Mouse (Mus musculus) ES-Bruce4 (cell line): Measurements from ENCODE around the gene Kptn.

Source experiments
- CTCF ChIP-seq: IDR thresholded peaks from one replicate; pipeline ENCODE4 v1.8.1; 2011; ENCODE audit warnings: low read depth, low read length
- POLR2A ChIP-seq: IDR thresholded peaks from one replicate; pipeline ENCODE4 v1.8.1; 2011; ENCODE audit warnings: low read length; ENCODE audit not compliant: insufficient read depth

DNA sequence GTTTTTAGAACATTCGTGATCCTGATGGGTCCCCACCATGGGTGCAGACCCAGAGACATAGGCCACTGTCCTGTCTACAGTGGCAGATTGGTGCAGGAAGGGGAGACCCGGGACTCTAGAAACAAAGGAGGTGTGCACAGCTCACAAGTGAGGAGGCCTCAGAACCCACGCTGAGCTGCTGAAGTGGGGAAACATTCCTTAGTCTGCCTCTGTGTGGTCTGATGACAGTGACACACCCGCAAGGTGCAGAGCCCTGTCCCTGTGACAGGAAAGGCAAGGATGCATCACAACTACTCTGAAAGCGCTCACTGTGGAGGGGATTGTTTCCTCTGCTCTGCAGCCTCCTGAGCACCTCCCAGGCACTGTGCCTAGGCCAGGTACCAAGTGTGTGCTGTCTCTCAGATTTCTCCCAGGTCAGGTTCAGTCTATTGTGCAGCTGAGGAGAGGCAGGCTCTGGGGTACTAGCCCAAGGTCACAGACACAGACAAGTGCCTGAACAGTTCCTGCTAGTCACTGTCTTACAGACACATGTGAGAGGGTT is 16.9 kb upstream of the Kptn start:
- TF ChIP-seq POLR2A (no peak), CTCF (no peak)
